Mouse (Mus musculus) left cerebral cortex, postnatal 10 days (tissue): ENCODE data around the gene Ssr4. TPM values are rescaled to one million over a fixed set of nuclear protein-coding genes. Genes with fewer than 3 reads are reported as not detected.

Source experiments
- DNase-seq, 2 experiments: peaks; one replicate each; pipeline ENCODE4 v3.0.0; 2021 to 2022; ENCODE audit warnings: low spot score in 2 of 2, mixed read lengths in 1 of 2; ENCODE audit errors: extremely low spot score in 1 of 2
- intact Hi-C: fragments of 180-260 bp; cut with DNase I; formaldehyde crosslinking; loops from one replicate; pipeline ENCODE4 v1.15.1; 2025
- total RNA-seq, 2 experiments: library from RNA; stranded (reverse); gene quantifications; 2 replicates each; pipeline ENCODE4 v1.2.3; 2021

Gene Ssr4
- total RNA-seq, 2 experiments from 2014 or later = 98.0 to 117 TPM

DNA sequence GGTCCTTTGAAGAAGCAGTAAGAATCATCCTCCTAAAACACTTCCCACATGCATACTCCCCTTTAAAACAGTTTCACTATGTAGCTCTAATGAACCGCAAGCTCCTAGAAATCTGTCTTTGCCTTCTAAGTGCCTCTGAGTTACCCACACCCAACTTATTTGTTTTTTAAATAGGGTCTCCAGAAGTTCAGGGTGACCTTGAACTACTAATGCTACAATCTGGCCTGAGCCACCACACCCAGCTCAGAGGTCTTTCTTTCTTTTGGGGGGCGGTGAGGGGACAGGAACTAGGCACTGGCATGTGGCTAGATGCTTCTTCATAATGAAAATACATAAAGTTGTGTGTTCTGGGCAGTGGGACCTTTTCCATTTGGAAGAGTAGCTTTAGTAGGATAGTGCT is 10.7 kb downstream of the Ssr4 start:
- no peak for DNase-seq
- intact Hi-C loops = loop anchor here (10.0 kb wide), 1 partner anchor 147 kb away; no protein-coding TSS in a partner anchor

GRCm38 (mm10) chrX:73798502-73798901 is 11.7 kb downstream of the Ssr4 start:
- DNase-seq = peak; percentile 35 to 74
- intact Hi-C loops = loop anchor here (10.0 kb wide), 1 partner anchor 146 kb away; no protein-coding TSS in a partner anchor

- DNase-seq = no peak
- intact Hi-C loops = no loop called here
Observed at GRCm38 (mm10) chrX:73805814-73806213, 19.0 kb downstream of the Ssr4 start.

DNA sequence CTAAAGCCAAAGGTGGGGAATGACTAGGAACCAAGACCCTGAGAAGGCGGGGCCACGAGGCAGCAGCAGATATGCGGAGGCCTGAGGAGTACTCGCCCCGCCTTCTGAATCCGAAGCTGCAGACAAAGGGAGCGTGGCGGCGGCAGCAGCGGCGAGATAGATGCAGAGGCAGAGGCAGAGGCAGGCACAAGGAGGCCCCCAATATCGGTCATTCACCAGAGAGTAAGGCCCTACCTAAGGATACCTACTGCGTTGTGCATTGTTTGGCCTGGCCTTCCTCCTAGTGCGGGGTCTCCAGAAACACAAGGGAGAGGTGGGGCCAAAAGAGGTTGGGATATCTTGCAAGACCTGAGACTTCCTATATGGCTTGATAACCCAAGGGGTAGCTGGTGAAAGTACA is 28.2 kb downstream of the Ssr4 start:
- intact Hi-C loops = no loop called here
- no peak for DNase-seq

DNA sequence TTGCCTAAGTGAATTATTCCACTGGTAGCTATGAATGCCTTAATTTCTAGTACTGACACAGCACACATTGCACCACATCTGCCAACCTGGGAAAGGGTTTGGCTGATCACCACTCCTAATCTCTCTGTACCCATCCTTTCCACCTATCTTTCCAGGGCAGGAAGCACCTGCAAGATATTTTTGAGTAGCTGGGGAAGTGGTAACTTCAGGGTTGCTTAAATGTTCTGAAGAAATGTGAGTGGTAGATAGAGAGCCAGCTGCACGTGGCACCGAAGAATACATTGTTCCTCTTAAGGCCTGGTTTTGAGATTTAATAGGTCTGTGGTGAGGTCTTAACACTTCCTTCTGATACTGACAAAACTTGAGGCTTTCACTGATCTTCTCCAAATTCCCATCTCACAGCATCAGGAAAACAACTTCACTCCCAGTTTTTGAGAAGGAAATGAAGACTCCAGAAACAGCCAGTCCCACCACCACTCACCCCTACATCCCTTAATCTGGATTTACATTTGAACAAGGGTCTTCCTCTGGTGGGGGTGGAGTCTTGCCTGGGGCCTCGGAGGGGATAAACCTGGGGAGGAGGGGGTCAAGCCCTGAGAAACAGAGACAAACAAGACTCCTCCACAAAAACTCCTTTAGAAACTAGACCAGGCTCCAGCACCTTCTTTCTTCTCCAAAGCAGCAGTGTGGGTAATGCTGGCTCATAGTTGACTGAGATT is 29.9 kb downstream of the Ssr4 start:
- DNase-seq = no peak
- intact Hi-C loops = no loop called here

DNA sequence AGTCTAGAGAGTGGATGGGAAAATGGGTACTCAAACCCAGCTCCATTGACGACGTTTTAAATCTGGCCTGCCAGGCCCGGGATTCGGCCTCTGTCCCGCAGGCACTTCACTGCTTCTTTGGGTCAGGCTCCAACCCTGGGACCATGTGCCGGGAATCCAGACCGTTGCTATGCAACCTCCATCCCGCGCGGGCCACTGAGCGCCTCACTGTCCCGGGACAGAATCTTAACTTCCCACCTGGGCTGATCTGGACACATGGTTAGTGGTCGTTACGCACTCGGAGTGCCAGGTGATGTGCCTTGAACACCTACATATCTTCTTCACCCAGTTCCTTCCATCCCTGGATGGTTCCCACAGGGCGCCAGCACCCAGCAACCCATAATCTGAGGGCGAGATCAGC is 36.9 kb downstream of the Ssr4 start:
- no peak for DNase-seq
- intact Hi-C loops = no loop called here

DNA sequence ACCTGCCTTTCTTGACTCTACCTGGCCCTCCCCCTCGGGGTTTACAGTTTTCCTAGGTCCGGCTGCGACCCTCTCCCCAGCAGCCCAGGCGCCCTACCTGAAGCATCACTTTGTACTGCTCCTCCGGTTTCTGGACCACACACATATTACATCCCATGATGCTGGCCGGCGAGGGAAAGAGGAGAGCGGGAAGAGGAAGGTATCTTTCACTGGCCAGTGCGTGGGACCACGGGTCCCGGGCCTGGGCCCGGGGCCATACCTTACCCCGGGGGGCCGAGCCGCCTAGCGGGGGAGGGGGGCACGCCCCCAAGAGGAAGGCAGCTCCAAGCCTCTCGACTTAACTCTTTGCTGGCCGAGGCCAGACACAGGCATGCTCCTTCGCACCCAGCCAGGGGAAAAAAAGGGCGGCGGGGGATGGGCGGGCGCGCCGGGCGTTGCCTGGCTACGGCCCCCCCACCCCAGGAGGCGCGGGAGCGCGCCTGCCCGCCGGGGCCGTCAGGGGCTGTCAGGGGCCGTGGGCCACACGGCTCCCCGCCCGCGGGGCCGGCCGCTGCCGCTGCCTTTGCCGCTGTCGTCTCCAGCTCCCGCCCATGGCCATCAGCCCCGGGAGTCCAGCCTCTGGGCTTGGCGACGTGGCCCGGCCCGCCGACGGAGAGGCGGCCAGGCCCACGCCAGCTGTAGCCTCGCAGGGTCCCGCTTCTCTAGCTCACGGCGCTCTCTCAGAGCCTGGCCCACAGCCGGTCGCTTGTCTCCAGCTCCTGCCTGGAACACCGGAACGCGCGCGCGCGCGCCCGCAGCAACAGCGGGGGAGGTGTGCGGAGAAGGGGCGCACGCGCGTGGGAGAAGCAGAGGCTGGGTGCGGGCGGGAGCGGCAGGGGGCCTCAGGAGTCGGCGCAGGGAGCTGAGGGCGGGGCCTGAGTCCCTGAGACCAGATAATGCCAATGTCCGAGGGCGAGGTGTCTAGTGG is 37.6 kb downstream of the Ssr4 start, which contains the start of gene Pdzd4:
TSS of gene Pdzd4 (minus strand) at position 785 of the 967 bp plus-strand sequence.
- intact Hi-C loops = no loop called here
- DNase-seq = peak; percentile 16 to 84

DNA sequence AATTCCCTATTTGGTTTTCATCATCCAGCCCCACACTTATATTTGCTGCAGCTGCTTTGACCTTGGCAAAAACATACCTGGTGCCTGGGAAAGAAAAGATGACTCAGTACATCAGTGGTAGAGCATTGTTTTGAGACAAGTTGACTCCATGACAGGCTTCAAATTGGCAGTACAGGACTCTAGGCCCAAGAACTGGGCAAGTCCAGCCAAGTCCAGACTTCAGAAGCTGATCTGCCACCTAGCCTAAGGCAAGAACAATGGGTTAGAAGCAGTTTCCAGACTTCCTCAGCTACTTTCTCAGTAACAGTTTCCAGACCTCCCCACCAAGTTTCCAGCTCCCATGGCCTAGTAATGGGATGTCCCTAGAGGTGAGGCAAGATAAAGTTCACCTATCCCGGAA is 48.9 kb downstream of the Ssr4 start:
- DNase-seq = no peak
- intact Hi-C loops = no loop called here

DNA sequence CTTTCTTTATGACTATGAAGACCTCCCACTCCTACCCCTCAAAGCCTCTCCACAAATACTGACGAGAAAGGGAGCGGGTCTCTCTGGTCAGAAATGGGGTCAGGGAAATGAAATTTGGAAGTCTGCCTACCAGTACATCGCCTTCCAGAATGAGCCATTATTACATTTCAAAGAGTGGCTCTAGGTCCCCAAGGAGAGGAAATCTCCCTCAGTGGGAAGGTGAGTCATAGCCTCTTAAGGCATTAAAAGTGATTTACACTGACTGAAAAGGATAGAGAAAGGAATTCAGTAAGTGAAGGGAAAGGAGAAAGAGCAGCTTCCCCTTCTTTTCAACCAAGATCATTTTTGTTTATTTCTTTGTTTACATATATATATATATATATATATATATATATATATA is 49.9 kb downstream of the Ssr4 start:
- no peak for DNase-seq
- intact Hi-C loops = no loop called here

Other genes with a start within 250 kb of the Ssr4 start
- under 1 TPM; 0.47 to 0.87 TPM for gene Dusp9, start 147.6 kb upstream of the Ssr4 start, total RNA-seq
- 100 to 1,000 TPM; 152 to 154 TPM for gene Pnck, start 126.9 kb upstream of the Ssr4 start, total RNA-seq
- gene Slc6a8, start 113.9 kb upstream of the Ssr4 start, total RNA-seq = 10 to 100 TPM; 61.8 to 64.8 TPM
- gene Bcap31, start 70.9 kb upstream of the Ssr4 start, total RNA-seq = 10 to 100 TPM; 71.6 to 77.0 TPM
- 10 to 100 TPM; 15.0 to 16.2 TPM for gene Abcd1, start 70.4 kb upstream of the Ssr4 start, total RNA-seq
- 1 to 10 TPM; 4.5 to 6.8 TPM for gene Plxnb3, start 29.9 kb upstream of the Ssr4 start, total RNA-seq
- 1 to 10 TPM; 1.8 to 2.2 TPM for gene Srpk3, start 12.6 kb upstream of the Ssr4 start, total RNA-seq
- gene Idh3g, start 131 bp upstream of the Ssr4 start, total RNA-seq = 100 to 1,000 TPM; 148 to 149 TPM
- gene Pdzd4, start 37.9 kb downstream of the Ssr4 start, total RNA-seq = 100 to 1,000 TPM; 121 to 134 TPM
- gene Avpr2, start 105.1 kb downstream of the Ssr4 start, total RNA-seq = not detected
- gene L1cam, start 109.1 kb downstream of the Ssr4 start, total RNA-seq = 100 to 1,000 TPM; 414 to 459 TPM
- 1 to 10 TPM; 5.3 to 5.4 TPM for gene Arhgap4, start 134.8 kb downstream of the Ssr4 start, total RNA-seq
- 10 to 100 TPM; 56.9 to 60.6 TPM for gene Naa10, start 134.9 kb downstream of the Ssr4 start, total RNA-seq
- gene Renbp, start 143.8 kb downstream of the Ssr4 start, total RNA-seq = 1 to 10 TPM; 3.1 to 5.1 TPM
- gene Hcfc1, start 179.3 kb downstream of the Ssr4 start, total RNA-seq = 10 to 100 TPM; 70.1 to 83.6 TPM
- gene Irak1, start 236.9 kb downstream of the Ssr4 start, total RNA-seq = 10 to 100 TPM; 37.3 to 39.3 TPM